Mouse (Mus musculus) forebrain, embryonic 16.5 days (tissue): Measurements from ENCODE around the gene Rhox11. TPM values are rescaled to one million over a fixed set of nuclear protein-coding genes. Genes with fewer than 3 reads are reported as not detected.
A peak's percentile ranks its signal among the peaks of the same experiment; 100 is the strongest.
"Not testable (repeated sequence)": the region's sequence is repeated elsewhere in the genome, so short reads cannot be mapped to it uniquely, and the experiment has no call there.

ENCODE experiments used
- ATAC-seq: fragments of 200-750 bp; cut with Nextera tagmentation; 2 replicates; pipeline ENCODE4 v1.8.0; 2017; ENCODE audit warnings: mild to moderate bottlenecking, moderate library complexity
- H3K27ac ChIP-seq: fragments of 300-500 bp; sonication (generic); 2 replicates; pipeline ENCODE4 v1.5.1; 2014; ENCODE audit warnings: low read length, control low read depth
- H3K27me3 ChIP-seq: fragments of 300-500 bp; sonication (generic); replicated peaks from 2 replicates; pipeline ENCODE4 v1.6.1; 2014; ENCODE audit warnings: low read length; ENCODE audit not compliant: control insufficient read depth, insufficient read depth
- H3K36me3 ChIP-seq: fragments of 300-500 bp; sonication (generic); 2 replicates; pipeline ENCODE4 v1.6.1; 2014; ENCODE audit not compliant: control insufficient read depth, insufficient read depth
- H3K4me1 ChIP-seq: fragments of 300-500 bp; sonication (generic); replicated peaks from 2 replicates; pipeline ENCODE4 v1.6.1; 2014; ENCODE audit warnings: low read length; ENCODE audit not compliant: control insufficient read depth, insufficient read depth
- H3K4me2 ChIP-seq: fragments of 300-500 bp; sonication (generic); 2 replicates; pipeline ENCODE4 v1.6.1; 2014; ENCODE audit warnings: mild to moderate bottlenecking, low read length, control low read depth
- H3K4me3 ChIP-seq: fragments of 300-500 bp; sonication (generic); replicated peaks from 2 replicates; pipeline ENCODE4 v1.5.1; 2014; ENCODE audit warnings: mild to moderate bottlenecking, low read length, control low read depth
- H3K9ac ChIP-seq: fragments of 300-500 bp; sonication (generic); replicated peaks from 2 replicates; pipeline ENCODE4 v1.6.1; 2014; ENCODE audit warnings: low read depth, low read length, control low read depth
- H3K9me3 ChIP-seq: fragments of 300-500 bp; sonication (generic); 2 replicates; pipeline ENCODE4 v1.6.1; 2016; ENCODE audit warnings: low read length; ENCODE audit not compliant: control insufficient read depth
- WGBS: fragments of 180-500 bp; shearing (Covaris S2); extraction: QIAGEN DNeasy Blood & Tissue Kit; methylation state at CpG from one replicate; pipeline ENCODE4 v1.1.7; 2014; 5-methylcytosine and 5-hydroxymethylcytosine counted together
- polyA plus RNA-seq: library from polyadenylated mRNA; unstranded; fragments of >200 nt; fragmentation: Nextera tagmentation; extraction: Ambion mirVana; gene quantifications from 2 replicates; pipeline ENCODE4 v1.2.1, GENCODE M21; 2015

Rhox11 gene
- polyA plus RNA-seq, result not detected in 2 replicates

DNA sequence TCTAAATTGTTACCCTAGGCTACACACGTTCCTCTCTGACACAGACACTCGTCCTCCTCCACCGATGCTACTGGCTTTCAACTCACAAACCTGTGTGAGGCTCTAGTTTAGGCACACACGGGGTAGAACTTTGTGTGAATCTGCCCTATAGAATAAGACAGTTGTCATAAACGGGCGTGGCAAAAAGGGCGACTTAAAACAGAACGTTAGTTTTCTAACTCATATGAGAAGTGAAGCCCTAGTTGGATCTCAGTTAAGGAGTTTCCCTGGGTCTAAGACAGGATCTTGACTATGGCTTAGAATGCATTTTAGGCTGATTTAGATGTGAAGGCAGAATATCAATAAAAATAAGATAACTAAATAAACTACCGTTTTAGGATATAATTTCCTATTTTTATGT lies at the start of gene Rhox11:
Gene Rhox11 (minus strand): TSS at position 101 of the 400 bp plus-strand sequence.
- no peaks in the 10 kb centered on the region for H3K9me3 ChIP-seq
- no peaks in the 10 kb centered on the region for H3K36me3 ChIP-seq
- ATAC-seq, result no peak
- H3K4me1 ChIP-seq, result no peaks in the 10 kb centered on the region
- no peaks in the 10 kb centered on the region for H3K27me3 ChIP-seq
- no peak within 1 kb of the TSS for H3K4me2 ChIP-seq
- 90% methylated on average over 9 of the region's 9 CpGs for WGBS
- no peak within 1 kb of the TSS for H3K27ac ChIP-seq
- no peak within 1 kb of the TSS for H3K4me3 ChIP-seq
- no peak within 1 kb of the TSS for H3K9ac ChIP-seq

DNA sequence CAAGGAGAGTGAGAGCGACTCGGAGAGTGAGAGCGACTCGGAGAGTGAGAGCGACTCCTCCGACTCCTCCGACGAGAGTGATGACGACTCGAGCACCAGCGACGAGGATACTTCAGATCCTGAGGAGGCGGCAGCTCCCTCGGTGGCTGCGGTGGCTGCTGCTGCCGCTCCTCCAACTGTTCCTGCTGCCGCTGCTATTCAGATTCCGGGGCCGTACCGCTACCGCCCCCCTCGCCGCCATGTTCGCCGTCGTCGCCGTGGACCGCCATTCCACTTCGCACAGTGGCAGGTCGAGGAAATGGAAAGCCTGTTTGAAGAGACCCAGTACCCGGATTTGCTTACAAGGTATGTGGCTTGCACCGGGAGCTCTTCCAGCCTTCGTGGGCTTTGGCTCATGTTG lies 36.5 kb upstream of the Rhox11 start:
- WGBS, result 90% methylated on average over 34 of the region's 34 CpGs
- Histone ChIP-seq H3K4me3 (no peak overlapping the region), H3K27ac (no peak overlapping the region), H3K4me1 (no peaks in the 10 kb centered on the region), H3K9ac (no peak overlapping the region), H3K4me2 (no peak overlapping the region), H3K9me3 (0 out of 2 replicates have a peak, but pooled peaks cover 2% of the 10 kb centered on the region), H3K36me3 (no peaks in the 10 kb centered on the region), H3K27me3 (no peaks in the 10 kb centered on the region)
- no peak for ATAC-seq

DNA sequence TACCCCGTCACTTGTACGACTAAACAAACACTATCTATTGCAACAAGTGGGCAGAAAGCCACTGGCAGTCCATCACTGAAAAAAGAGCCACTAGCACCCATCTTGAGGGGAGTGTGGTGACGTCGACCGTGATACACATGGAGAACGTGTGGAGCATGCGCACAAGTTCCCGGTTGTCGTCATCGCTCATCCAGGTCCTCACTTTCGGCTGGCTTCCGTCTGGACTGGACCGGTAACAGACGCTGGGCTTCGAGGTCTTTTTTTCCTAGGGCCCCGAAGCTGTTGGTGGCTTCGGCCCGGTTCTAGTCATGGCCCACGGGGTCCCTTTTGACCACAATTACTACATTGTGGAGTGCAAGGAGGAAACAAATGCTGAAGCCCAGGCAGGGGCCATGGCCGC lies 36.0 kb upstream of the Rhox11 start, which contains the start of gene Rhox13:
Gene Rhox13 (plus strand): TSS at position 238 of the 400 bp plus-strand sequence.
- Histone ChIP-seq H3K4me3 (no peak within 1 kb of the TSS), H3K9ac (no peak within 1 kb of the TSS), H3K9me3 (0 out of 2 replicates have a peak, but pooled peaks cover 2% of the 10 kb centered on the region), H3K4me1 (no peaks in the 10 kb centered on the region), H3K27me3 (no peaks in the 10 kb centered on the region), H3K36me3 (no peaks in the 10 kb centered on the region), H3K4me2 (no peak within 1 kb of the TSS), H3K27ac (no peak within 1 kb of the TSS)
- 98% methylated on average over 20 of the region's 20 CpGs for WGBS
- ATAC-seq, result no peak

DNA sequence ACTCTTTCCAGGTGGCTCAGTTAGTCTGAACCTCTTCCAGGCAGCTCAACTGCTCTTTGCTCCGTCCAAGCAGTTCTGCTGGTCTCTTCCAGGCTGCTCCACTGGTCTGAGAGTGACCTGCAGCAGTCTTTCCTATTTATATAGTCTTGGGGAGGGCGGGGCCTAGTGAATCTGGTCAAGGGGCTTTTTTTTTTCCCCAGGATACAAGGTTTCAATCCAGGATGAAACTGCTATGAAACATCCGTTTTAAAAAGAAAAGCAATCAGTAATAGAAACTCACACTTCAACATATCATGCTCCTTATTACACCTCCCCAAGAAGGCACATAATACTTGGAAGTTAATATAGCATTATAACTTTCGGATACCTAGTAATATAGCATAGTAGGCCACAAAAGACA lies 25.9 kb upstream of the Rhox11 start, which contains the start of gene Rhox12:
Gene Rhox12 (minus strand): TSS at position 101 of the 400 bp plus-strand sequence.
- Histone ChIP-seq H3K9ac (no peak within 1 kb of the TSS), H3K27ac (no peak within 1 kb of the TSS), H3K36me3 (no peaks in the 10 kb centered on the region), H3K27me3 (no peaks in the 10 kb centered on the region), H3K9me3 (no peaks in the 10 kb centered on the region), H3K4me1 (no peaks in the 10 kb centered on the region), H3K4me3 (no peak within 1 kb of the TSS), H3K4me2 (no peak within 1 kb of the TSS)
- ATAC-seq, result no peak
- 78% methylated on average over 4 of the region's 4 CpGs for WGBS

DNA sequence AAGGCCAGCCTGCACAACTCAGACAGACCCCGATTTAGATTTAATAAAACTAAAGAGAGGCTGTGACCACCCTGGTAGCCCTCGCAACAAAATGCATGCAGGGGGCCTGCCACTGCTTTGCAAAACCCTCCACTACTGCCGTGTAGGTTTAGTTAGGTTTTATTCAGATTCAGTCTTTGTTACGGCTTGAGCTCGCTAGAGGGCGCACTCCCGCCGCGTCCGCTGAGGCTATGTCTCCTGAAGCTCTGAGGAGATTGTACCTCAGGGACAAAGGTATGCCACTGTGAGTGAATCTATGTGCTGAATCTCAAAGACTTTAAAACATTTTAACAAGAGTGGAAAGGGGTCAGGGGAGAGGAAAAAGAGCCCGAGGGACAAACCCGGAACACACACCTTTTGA lies 715 bp downstream of the Rhox11 start:
- Histone ChIP-seq H3K9me3 (no peaks in the 10 kb centered on the region), H3K4me1 (no peaks in the 10 kb centered on the region), H3K36me3 (no peaks in the 10 kb centered on the region), H3K27me3 (no peaks in the 10 kb centered on the region), H3K9ac (no peak overlapping the region), H3K4me3 (no peak overlapping the region), H3K4me2 (no peak overlapping the region), H3K27ac (no peak overlapping the region)
- WGBS, result 27% methylated on average over 12 of the region's 12 CpGs
- ATAC-seq, result peak; percentile 57; the same call in 1 of the 2 replicates

DNA sequence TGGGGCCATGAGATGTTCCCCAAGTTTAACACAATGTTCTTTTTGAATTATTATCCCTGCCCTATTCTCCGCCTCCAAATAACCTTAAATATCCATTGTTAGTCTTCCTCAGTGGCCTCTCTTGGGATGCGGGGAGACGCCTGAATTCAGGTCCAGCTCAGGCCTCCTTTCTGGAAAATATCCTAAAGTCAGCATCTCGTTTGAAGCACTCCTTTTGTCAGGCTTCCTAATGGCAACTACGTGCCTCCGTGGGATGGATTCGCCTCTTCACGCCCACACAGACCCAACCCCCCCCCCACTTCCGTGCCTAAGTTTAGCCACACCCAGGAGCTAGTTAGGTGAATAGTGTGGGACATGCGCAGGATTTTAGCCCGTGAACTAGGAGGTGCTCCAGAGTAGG lies 18.8 kb downstream of the Rhox11 start, which contains the start of gene Rhox10:
Gene Rhox10 (plus strand): TSS at position 301 of the 400 bp plus-strand sequence.
- Histone ChIP-seq H3K27ac (no peak within 1 kb of the TSS), H3K9ac (no peak within 1 kb of the TSS), H3K9me3 (no peaks in the 10 kb centered on the region), H3K4me1 (no peaks in the 10 kb centered on the region), H3K4me3 (no peak within 1 kb of the TSS), H3K4me2 (no peak within 1 kb of the TSS), H3K27me3 (no peaks in the 10 kb centered on the region), H3K36me3 (no peaks in the 10 kb centered on the region)
- WGBS, result 87% methylated on average over 11 of the region's 11 CpGs
- no peak for ATAC-seq

DNA sequence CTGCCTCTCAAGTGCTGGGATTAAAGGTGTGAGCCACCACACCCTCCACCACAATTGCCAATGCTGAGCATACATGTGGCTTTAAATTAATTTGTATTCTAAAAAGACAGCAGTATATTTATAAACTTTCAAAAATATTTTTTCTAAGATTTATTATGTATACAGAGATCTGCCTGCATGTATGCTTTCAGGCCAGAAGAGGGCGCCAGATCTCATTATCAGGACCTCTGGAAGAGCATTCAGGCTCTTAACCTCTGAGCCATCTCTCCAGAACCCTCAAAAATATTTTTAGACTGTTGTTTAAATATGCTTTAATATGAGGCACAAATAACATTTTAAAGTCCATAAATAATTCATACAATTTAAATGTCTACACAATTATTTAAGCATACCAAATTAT lies 23.4 kb downstream of the Rhox11 start:
- Histone ChIP-seq H3K4me3 (no peak overlapping the region), H3K4me1 (no peaks in the 10 kb centered on the region), H3K9ac (no peak overlapping the region), H3K27me3 (no peaks in the 10 kb centered on the region), H3K9me3 (no peaks in the 10 kb centered on the region), H3K4me2 (no peak overlapping the region), H3K36me3 (no peaks in the 10 kb centered on the region), H3K27ac (no peak overlapping the region)
- no peak for ATAC-seq
- WGBS, result 4% methylated on average over 1 of the region's 1 CpGs

DNA sequence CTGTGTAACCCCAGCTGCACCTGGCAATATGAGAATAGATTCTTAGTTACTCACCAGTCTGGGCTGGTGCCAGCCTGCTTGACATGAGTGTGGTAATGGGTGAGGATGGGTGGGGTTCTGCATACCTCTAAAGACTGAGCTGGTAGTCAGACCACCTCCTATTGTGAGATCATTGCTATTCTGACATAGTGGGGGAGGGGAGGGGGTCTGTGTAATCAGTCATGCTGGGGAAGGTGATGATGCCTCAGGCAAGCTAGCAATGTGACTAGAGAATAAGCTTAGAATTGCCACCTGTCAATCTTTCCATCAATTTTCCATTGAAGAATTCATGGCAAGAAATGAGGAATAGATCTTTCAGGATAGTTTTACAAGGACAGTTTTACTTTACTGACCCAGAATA lies 41.9 kb downstream of the Rhox11 start, which contains the start of gene Btg1-ps2:
Gene Btg1-ps2 (minus strand): TSS at position 101 of the 400 bp plus-strand sequence.
- not testable (repeated sequence) for H3K4me3 ChIP-seq, H3K9ac ChIP-seq, H3K27me3 ChIP-seq, H3K36me3 ChIP-seq, H3K4me1 ChIP-seq, H3K9me3 ChIP-seq, H3K4me2 ChIP-seq, ATAC-seq, H3K27ac ChIP-seq

DNA sequence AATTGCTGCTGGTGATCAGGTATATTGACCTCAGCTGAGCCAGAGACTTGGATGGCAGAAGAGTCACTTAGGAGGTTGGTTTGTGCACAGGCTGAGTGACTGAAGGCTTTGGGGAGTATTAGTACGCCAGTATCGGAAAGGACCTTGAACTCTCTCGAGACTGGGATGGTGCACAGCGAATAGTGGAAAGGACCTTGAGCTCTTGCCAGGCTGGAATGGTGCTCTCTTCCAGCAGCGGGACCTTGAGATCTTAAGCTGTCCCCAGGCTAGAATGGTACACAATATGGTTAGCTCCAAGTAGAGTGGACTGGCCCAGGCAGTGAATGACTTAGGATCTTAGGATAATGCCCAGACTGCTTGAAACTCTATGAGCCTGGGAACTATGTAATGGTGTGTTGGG lies 45.3 kb downstream of the Rhox11 start:
- H3K27me3 ChIP-seq, result no peaks in the 10 kb centered on the region
- H3K4me1 ChIP-seq, result no peaks in the 10 kb centered on the region
- 90% methylated on average over 5 of the region's 5 CpGs for WGBS
- no peak overlapping the region for H3K9ac ChIP-seq
- no peak for ATAC-seq
- no peaks in the 10 kb centered on the region for H3K36me3 ChIP-seq
- H3K4me3 ChIP-seq, result no peak overlapping the region
- H3K9me3 ChIP-seq, result no peaks in the 10 kb centered on the region
- no peak overlapping the region for H3K4me2 ChIP-seq
- no peak overlapping the region for H3K27ac ChIP-seq

DNA sequence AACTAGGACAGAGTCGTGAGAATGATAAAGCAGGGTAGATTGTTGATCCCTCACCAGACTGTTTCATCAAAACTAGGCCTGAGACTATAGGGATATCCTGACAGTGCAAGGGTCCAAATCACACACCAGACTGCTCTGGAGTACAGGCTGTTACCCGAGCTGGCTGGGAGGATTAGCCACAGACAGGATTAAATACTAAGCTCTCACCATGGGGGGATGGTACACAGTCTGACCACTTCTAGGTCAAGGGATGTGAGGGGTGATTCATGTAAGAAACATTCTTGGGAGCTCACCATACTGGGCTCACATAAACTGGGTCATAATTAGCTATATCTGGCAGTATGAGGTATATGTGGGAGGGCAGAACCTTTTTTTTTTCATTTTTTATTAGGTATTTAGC lies 51.1 kb downstream of the Rhox11 start:
- no peaks in the 10 kb centered on the region for H3K27me3 ChIP-seq
- H3K9me3 ChIP-seq, result no peaks in the 10 kb centered on the region
- H3K4me3 ChIP-seq, result no peak overlapping the region
- H3K36me3 ChIP-seq, result no peaks in the 10 kb centered on the region
- no peak for ATAC-seq
- H3K4me1 ChIP-seq, result no peaks in the 10 kb centered on the region
- WGBS, result 42% methylated on average over 2 of the region's 2 CpGs
- H3K9ac ChIP-seq, result no peak overlapping the region
- H3K4me2 ChIP-seq, result no peak overlapping the region
- no peak overlapping the region for H3K27ac ChIP-seq
